Mouse (Mus musculus) ES-E14 (cell line): ENCODE data around the gene Vangl1.

ENCODE experiments used
- CHD2 ChIP-seq: IDR thresholded peaks from 2 replicates; pipeline ENCODE4 v1.6.1; 2014; ENCODE audit warnings: mild to moderate bottlenecking, low read depth, low read length, inconsistent platforms
- HCFC1 ChIP-seq: IDR thresholded peaks from 2 replicates; pipeline ENCODE4 v1.6.1; 2012; ENCODE audit warnings: low read length, inconsistent platforms, borderline replicate concordance; ENCODE audit not compliant: insufficient read depth
- MAFK ChIP-seq: IDR thresholded peaks from 2 replicates; pipeline ENCODE4 v1.6.1; 2014; ENCODE audit warnings: mild to moderate bottlenecking, low read depth, low read length, inconsistent platforms; ENCODE audit not compliant: insufficient read depth
- ZC3H11A ChIP-seq: IDR thresholded peaks from 2 replicates; pipeline ENCODE4 v1.6.1; 2012; ENCODE audit warnings: low read depth, mild to moderate bottlenecking, inconsistent platforms, low read length, borderline replicate concordance
- ZNF384 ChIP-seq: IDR thresholded peaks from 2 replicates; pipeline ENCODE4 v1.6.1; 2012; ENCODE audit warnings: low read depth, low read length, inconsistent platforms

DNA sequence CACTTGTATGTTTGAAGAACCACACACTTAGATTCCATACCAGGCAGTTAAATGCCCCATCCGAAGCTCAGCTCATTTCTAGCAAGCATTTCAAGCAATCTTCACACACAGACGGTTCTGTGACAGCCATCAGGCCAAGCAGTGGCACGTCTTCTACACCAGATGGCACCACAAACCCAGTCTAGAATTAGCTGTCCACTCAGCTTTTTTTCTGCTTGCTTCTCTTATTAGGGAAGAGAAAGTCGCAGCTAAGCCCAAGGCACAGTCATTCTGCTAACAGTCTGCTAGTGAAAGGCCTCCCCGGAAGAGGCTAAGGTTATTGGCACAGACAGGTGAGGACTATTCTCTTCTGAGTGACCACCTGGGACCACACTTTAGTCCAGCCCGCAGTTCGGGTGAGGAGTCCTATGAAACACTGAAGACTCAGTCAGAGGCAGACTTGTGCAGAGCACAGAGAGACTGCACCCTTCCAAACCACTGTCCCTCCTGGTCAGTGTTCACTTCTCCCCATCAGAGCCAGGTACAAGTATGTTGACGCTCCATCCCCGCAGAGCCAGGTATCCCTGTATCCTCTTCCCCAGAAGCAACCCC is 45.0 kb upstream of the Vangl1 start:
- TF ChIP-seq CHD2 (no peak), ZNF384 (no peak), MAFK (peak; percentile 98), HCFC1 (no peak), ZC3H11A (peak; percentile 82)
